Mouse (Mus musculus) T-helper 1 cell (primary cell): ENCODE results near the gene Gphb5.
"Not testable (repeated sequence)": the region's sequence is repeated elsewhere in the genome, so short reads cannot be mapped to it uniquely, and the experiment has no call there.

Experiments
- in situ Hi-C: fragments of 300-600 bp; cut with MboI, MseI; formaldehyde crosslinking; loops from one replicate; pipeline ENCODE4 v1.15.1; 2025; ENCODE audit warnings: high pct_unique_total_duplicates

The Gphb5 gene

DNA sequence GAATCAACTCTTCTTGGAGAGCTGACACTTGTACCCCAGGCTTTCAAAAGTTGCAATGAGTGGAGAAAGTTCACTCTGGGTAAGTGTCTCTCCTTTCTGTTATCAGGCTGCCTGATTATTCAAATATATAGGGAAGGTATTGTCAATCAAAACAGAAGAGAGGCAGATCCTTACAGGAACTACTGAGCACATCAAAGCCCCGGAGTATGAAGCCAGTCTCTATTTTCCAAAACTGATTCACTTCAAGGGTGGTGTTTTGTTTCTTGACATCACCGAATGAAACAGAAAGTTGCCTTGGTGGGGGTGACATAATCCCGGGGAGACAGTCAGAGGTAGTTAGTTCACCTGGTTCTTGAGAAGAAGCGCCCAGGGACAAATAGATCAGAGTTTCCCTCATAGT, at the start of gene Gphb5:
Gene Gphb5, minus strand, starts transcription at position 101 of the 400 bp plus-strand sequence.
- in situ Hi-C loops = no loop called here

DNA sequence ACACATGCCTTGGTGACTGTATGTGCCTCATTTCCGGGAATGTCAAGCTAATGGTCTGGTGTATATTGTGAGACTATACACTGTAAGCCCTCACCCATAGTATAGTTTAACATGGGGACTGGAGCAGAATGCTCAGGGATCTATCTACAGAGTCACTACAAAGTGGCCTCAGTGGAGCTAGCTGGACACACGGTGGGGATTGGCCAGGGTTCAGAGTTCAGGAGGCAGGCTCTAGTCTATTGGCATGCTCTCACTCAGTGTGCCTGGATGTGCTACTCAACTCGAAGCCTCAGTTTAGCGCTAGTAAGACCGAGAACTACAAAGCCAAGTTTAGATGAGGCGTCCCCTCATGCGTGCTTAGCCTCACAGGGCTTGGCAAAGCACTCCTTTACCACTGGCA, 49.6 kb upstream of the Gphb5 start:
- in situ Hi-C loops = loop anchor here (10.0 kb wide), 2 partner anchors 309 to 679 kb away; no protein-coding TSS in a partner anchor

DNA sequence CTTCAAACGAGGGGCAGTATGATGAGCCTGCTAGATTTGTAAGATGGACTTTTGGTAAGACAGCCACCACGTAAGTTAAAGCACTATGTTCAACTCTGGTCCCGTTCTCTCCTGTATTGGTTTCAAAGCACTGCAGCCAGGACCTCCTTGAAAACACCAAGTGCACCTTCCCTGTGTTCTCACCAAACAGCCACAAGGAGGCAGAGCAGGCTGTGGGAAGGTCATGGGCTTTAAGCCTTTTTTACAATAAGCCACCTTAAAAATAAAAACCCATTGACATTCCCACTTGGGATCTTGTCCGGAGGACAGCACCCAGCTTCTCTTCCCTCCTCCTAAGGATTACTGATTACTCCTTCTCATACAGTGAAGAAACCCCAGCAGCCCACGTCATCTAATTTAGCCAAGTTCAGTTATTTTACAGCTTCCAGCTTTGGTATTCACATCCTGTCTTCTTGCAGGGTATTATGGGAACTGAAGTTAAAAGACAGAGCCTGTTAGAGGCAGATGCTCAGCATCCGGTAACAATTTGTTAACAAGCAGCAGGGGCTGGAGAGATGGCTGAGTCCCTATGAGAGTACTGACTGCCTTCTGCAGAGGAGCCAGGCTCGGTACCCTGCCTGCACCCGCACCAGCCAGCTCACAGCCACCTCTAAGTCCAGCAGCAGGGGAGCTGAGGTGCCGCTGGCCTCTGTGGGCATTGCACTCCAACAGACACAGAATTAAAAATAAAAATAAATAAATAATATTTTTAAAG, 47.6 kb upstream of the Gphb5 start:
- in situ Hi-C loops = loop anchor here (10.0 kb wide), 2 partner anchors 311 to 681 kb away; no protein-coding TSS in a partner anchor

DNA sequence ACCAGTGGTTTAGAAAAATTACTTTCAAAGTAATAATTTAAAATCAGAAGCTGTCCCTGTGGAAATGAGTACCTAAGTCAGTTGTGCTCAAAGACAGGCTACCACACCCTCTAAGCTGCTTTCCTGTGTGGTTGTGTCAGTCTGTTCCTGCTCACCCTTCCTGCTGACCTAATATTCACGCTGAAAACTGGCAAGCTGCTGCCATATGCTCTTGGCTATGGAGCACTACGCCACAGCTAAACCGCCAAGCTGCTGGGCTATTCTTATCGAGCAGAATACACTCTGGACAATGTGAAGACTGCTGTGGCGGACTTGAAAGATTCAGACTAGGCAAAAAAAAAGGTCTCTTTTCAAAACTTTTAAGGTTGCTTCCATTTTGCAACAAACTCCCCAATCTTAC, 44.0 kb upstream of the Gphb5 start:
- in situ Hi-C loops = loop anchor here (10.0 kb wide), 2 partner anchors 314 to 684 kb away; no protein-coding TSS in a partner anchor

DNA sequence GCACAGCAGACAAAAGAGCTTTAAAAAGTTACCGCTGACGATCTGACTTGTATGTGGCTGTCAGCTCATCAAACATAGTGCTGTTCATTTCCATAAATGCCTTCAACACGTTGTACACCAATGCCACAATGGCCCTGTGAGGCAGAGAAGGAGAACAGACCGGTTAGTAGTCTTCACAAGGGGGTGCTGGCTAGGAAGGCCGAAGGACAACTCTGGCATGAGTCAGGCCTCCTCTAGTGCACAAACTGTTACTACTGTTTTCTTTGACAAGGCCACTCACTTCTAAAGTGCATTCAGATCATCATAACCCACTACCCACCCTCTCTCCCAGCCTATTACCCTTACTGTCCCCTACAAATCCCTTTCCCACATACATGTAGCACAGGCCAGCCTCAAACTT, 43.1 kb upstream of the Gphb5 start:
- in situ Hi-C loops = loop anchor here (10.0 kb wide), 2 partner anchors 315 to 685 kb away; no protein-coding TSS in a partner anchor

DNA sequence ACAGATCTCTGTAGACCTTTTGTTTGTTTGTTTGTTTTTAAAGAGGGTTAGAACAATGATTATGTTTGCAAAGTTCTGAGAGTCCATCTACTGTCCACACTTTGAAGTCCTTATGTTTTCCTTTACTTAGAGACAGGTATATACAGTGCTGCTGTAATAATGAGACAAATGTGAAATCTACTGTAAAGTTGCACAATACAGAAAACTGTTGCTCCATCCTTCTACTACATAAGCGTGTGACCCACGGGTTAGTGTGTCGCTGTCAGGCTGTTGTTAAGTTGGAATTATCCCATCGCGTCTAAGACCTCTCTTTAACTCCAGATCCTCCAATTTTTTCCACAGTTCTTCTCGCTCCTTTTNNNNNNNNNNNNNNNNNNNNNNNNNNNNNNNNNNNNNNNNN, 36.9 kb upstream of the Gphb5 start:
- in situ Hi-C loops = no loop called here

DNA sequence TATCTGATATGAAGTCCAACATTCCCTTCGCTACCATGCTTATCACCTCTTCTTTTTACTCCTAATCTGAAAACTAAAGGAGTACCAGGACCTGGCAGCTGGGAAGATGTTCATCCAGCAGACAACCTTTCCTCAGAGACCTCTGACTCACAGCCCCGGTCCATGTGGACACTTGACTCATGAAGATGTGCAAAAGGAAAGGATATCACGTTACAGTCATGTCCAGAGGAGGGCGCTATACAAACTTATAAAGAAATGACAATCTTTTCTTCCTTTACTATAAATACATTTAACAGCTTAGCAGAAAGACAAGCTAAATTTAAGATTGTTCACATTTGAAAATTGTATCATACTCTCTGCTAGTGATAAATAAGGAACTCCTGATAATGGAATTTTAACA, 36.4 kb upstream of the Gphb5 start:
- in situ Hi-C loops = no loop called here

DNA sequence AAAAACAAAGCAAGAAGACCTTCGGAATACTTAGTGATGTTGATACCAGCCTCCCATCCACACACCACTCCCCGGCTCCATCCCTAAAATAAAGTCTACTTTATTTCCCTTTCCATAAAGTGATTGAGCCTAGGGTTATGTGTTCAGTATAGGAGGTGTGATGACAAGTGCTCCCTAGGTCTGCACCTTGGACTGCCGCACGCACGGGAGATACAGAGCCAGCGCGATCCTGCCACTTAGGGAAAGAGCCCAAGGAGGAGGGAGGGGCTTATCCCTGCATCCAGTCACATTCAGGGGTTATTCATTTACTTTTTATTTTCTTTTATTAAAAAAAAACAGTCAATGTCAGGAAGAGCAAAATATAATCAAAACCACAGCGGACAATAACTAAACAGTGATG, 34.0 kb upstream of the Gphb5 start:
- in situ Hi-C loops = no loop called here

DNA sequence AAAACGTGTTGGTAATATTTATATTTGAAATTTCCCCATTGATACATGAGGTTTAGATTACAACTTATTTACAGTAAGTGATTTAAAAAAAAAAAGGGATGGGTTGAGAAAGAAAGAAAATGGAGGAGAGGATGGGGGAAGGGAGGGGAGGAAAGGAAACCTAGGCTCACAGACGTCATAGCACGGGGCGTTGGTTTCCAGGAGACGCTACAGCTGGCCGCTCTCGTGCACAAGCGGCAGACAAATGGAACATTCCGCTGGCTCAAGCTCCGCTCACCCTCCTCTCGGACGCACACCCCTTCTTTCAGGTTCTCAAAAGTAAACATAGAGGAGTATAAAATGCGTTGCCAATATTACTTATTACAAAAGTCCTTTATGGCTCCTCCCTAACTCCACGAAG, 33.4 kb upstream of the Gphb5 start:
- in situ Hi-C loops = no loop called here

DNA sequence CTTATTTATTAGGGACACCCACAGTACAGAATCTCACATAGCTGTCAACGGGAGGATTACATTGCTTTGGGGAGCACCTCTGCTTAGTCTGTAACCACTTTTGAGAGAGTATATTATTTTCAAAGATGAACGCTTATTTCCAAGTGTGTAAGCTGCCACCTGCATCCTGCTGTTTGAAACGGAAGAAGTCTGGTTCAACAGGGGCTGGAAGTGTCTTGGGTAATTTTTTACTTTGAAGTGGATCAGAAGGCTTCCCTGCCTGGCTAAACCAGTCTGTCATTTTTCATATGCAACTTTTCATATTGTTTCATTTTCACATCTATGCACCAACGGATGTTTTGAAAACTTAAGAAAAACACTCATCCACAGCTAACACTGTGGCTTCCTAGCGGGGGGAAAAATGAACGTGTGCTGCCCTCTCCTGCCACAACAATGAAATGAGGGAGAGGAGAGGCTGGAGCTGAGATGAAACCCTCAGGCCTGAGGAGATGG, 32.9 kb upstream of the Gphb5 start:
- in situ Hi-C loops = no loop called here

DNA sequence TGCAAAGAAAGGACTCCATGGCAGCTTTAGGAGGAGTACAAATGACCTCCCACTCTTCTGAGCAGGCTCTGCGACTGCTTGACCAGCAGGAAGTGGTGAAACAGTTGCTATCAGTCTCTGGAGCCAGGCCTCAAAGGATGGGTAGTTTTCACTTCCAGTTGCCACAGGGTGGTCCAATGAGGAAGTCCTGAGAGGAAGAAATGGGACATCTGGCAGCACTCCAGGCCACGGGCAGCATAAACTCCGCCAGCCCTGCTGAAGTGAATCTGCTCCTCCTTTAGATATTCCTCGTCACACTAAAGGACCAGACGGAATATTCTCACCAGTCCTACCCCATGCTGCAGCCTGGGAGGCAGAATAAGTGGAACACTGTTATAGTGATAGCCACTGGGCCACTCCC, 32.3 kb upstream of the Gphb5 start:
- in situ Hi-C loops = no loop called here

DNA sequence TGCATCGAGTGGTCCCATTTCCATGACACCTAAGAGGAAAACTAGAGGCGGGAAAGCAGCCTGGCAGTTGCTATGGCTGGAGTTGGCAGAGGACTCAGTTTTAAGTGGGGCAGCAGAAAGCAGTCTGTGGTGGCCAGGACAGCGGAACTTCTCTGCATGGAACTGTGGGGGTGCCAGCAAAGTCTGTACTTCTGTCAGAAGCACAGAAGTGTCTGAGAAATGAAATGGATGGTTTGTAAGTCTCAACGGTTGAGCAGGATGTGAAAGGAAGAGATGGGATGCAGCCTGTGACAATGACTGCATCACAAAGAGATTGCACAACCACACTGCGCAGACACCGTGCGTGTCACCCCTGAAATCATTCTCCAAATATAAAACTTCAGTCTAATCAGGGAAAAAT, 29.7 kb upstream of the Gphb5 start:
- in situ Hi-C loops = no loop called here

DNA sequence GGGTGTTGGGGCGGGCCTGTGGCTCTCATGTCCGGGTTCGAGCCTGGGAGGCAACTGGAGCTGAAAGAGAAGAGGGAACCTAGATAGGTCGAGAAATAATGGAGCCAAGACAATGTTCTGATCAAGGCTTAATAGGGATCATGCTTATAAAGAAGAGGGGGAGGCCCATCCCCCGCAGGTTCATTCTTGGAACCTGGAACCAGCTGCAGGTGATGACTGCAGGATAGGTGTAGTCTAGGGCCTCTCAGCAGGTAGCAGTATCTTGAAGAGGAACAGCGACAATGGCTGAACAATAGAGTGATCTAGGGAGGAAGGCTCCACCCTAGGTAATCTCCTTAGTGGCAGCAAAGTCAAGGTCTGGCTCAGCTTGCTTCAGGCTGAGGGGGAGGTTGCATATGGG, 15.8 kb upstream of the Gphb5 start:
- in situ Hi-C loops = not testable (repeated sequence)

DNA sequence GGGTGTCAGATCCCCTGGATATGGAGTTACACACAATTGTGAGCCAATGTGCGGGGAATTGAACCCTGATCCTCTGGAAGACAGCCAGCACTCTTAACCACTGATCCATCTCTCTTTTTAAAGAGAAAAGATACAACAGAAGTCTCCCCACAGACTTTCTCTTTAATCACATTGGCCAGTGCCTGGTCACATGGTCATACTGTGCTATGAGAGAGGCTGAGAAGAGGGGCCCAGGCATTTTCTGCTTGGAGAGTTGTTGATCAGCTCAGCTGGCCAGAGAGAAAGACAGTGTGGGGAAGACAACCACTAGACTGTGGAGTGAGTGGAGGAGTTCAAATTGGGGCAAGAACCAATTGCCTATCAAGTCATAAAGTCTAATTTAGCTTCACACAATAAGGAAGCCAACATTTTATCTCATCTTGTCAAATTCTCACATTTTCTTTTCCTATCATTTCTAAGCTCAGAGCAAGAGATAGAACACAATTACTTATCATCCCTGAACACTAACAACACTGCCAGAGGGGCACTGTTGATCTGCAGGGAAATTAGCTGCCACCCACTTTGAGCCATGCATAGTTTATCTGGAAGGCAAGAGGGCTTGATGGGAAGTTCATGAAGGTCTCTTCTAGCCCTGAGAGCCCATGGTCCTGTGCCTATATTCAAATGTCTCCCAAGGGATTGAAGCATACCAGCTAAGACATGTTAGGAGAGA, 13.3 kb upstream of the Gphb5 start:
- in situ Hi-C loops = no loop called here

DNA sequence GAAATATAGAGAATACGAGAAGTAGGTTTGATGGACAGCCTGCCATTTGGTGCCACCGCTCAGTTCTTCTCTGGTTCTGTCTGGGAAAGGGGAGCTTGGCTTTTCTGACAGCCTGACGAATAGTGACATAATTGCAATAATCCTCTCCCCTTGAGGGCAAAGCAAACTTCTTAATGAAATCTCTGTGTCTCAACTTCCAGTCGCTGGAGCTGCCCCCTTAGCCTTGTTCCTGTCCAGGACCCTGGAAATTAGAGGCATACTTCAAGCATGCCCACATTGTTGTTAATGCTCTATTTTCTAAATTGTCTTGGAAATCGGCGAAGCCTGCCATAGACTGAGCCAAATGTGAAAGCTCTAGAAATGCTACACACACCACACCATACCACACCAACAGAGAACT, 12.1 kb upstream of the Gphb5 start:
- in situ Hi-C loops = no loop called here

DNA sequence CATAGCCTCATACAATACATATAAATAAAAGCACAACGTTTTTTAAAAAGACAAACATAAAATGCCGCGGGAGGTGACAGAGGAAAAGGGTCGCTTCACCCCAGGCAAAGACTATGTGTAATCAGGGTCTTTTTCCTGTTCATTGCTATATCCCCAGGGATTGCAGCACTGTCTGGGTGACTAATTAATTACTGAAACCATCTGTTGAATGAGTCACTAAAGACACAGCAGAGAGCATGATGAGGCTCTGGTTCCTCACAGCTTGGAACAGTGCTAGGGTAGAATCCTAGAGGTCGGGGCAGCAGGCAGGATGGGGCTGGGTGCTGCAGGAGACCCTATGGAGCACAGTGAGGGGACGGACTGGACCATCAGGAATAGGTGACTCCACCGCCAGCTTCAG, 9.3 kb upstream of the Gphb5 start:
- in situ Hi-C loops = no loop called here

DNA sequence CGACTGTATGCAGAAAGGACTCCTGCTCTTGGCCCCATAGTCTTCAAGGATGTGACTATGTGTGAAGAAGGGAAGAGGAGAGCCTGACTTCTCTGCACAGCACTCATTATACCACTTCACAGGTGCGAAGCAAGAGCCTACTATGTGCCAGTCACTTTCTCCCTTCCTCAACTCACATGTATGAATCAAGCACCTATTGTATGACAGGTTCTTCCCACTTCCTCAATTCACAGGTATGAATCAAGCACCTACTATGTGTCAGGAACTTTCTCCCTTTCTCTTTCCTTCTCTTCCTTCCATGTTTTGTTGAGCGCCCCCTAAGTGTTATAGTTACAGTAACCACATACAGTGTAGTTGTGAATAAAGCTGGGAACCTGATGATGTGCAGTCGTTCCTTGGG, 8.2 kb upstream of the Gphb5 start:
- in situ Hi-C loops = no loop called here

DNA sequence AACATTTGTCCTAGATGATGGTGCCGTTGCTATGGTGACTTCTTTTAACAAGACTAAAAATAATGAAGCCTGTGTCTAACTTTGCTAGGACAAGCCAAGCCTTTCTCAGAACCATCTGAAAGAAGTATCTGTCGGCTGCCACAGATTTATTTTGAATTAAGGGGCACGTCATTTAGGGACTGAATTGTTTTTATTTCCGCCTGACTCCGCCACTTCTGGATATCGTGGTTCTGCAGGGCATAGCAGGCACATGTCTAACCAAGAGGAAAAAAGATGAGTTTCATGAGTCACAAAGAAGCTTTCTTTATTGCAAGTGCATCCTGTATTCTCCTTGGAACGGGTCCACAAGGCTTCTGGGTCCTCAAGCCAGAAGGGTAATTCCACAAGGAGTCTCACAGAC, 7.8 kb upstream of the Gphb5 start:
- in situ Hi-C loops = no loop called here

DNA sequence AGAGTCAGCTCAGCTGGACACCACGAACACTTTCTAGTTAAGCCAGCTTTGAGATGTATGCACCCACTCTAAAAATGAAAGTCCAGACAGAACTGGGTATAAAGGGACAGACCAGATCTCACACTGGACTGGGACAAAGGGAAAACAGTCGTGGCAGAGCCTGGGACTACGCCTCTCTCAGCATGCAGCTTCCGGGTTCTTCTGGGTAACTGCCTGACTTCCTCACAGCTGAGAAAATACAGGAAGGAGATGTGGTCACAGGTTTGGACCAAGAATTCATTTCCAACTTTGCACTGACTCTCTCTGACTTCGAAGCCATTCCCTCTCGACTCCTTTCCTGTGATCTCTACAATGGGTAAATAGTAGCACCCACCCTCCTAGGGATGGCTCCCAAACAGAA, 1.6 kb downstream of the Gphb5 start:
- in situ Hi-C loops = no loop called here

DNA sequence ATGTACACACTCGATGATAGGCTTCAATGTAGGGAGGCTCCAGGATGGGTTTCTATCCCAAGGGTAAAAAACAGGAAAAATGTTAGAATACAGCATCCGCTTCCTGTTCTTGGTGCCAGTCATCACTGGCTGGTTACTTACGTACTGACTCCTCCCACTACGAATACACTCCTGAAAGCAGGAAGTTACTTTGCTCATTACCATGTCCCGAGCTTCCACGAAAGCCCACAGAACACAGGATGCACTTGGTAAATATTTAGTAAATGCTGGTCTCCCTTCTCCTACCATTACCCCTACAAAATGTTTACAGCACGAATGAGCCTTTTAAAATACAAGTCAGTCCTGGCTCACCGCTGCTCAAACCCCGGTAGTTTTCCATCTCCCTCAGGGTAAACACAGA, 3.6 kb downstream of the Gphb5 start:
- in situ Hi-C loops = no loop called here

DNA sequence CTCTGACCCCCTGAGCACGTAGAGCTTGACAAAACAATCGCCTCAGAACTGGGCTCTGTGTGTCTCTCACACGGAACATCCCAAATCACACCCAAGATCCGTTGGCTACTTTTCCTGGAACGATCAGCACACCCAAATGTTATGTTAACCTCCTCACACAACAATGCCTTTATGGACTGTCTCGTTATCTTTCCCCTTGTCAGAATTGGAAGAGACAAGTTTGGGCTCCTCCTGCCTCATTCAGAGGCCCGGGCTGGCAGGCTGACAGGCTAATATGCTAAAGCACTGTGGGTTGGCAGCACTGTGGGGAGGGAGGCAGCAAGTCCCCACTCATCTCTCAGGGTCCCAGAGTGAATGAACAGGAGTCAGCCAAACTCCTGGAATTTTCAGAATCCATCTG, 19.5 kb downstream of the Gphb5 start:
- in situ Hi-C loops = no loop called here

DNA sequence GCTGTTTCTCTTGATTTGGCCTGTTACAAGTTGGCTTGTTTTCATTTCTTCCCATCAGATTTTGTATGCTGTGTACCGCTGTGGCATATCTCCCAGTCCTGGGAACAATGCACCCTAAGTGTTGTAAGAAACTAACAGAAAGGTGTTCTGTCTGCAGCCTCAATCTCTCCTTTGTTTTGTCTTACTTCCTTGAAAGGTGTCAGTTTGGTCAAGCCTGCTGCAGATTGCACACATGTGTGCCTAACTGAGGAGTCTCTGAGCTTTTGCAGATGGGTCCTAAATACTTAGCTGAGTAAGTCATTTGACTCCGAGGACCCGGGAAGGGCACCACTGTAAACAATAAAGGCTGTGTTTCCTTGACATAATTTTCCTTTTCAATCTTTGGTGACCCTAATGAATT, 20.0 kb downstream of the Gphb5 start:
- in situ Hi-C loops = no loop called here
